Mouse (Mus musculus) small intestine, adult 2 months (tissue): Measurements from ENCODE around the gene Stard3nl.

Source experiments
- CTCF ChIP-seq: fragments of 200-500 bp; IDR thresholded peaks from 2 replicates; pipeline ENCODE4 v1.5.1; 2012; ENCODE audit warnings: low read depth, mild to moderate bottlenecking, control low read depth, inconsistent platforms, low read length, moderate library complexity, mixed read lengths; ENCODE audit not compliant: insufficient replicate concordance, insufficient read length; ENCODE audit errors: extremely low read depth
- POLR2A ChIP-seq: fragments of 200-500 bp; IDR thresholded peaks from 2 replicates; pipeline ENCODE4 v1.6.1; 2012; ENCODE audit warnings: low read depth, mild to moderate bottlenecking, control low read depth, inconsistent platforms, low read length, moderate library complexity

DNA sequence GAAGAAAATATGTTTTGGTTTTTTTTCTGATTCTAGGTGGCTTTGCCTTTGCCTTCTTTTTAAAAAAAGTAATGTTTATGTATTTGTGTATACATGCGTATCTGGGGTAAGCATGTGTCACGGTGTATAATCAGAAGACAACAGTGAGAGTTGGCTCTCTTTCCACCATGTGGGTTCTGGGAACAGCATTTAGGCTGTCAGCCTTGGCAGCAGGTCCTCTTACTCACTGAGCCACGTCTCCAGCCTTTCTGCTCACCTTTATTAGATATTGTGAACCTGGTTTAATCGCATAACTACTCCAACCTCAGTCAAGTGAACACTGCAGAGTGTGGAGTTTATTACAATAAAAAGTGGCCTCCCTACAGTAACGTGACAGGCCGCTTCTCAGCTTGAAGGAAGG is 26.8 kb downstream of the Stard3nl start:
- TF ChIP-seq CTCF (no peak), POLR2A (no peak)
